Mouse (Mus musculus): ENCODE results near the gene Negr1. TPM values are rescaled to one million over a fixed set of nuclear protein-coding genes. Genes with fewer than 3 reads are reported as not detected.

The Negr1 gene
- polyA plus RNA-seq, 1 experiment from 2014 or later, result 5.9 TPM

DNA sequence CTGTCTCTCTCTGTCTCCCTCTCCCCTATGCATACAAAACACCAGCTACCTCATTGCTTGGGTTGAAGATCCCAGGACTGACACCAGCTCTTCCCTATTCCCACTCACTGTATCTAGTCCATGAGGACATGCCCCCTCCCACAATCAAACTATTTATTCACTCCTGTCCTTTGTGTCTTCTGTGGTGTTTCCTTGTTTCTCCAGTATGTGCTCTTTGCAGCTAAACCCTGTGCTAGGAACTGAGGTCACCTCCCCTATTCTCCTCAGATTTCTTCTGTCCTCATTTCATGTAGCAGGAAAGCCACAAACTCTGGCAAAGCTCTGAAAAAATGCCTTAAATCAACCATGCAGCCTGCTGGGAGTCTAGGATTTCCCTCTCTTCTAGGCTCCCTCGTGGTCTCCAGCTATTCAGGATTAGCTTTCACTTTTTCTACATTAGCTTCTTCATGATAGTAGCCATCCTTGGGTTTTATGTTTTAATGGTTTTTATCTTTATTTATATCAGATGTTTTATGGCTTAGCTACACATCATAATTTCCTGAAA, 222.8 kb downstream of the Negr1 start:
- Histone ChIP-seq H3K9ac (ENCODE audit: low read depth, low read length) (no peak overlapping the region), H3K27me3 (ENCODE audit: insufficient read depth, low read length) (no peaks in the 10 kb centered on the region), H3K4me1 (replicated peaks; ENCODE audit: insufficient read depth, low read length) (no peaks in the 10 kb centered on the region), H3K36me3 (ENCODE audit: insufficient read depth, low read length) (no peaks in the 10 kb centered on the region), H3K4me3 (replicated peaks; ENCODE audit: low read depth, low read length) (no peak overlapping the region), H3K27ac (no peak overlapping the region), H3K9me3 (replicated peaks; ENCODE audit: low read length) (no peaks in the 10 kb centered on the region), H3K4me2 (ENCODE audit: low read length) (no peak overlapping the region)
- DNase-seq (ENCODE audit: low spot score) (peak; percentile 82), ATAC-seq (replicated peaks; ENCODE audit: low FRiP score, low read depth) (peak; percentile 43; the same call in 1 of the 2 replicates)
- 15% methylated on average over 1 of the region's 1 CpGs for WGBS
- TF ChIP-seq CTCF (IDR thresholded peaks at IDR 0.05; ENCODE audit: low read depth), result no peak

DNA sequence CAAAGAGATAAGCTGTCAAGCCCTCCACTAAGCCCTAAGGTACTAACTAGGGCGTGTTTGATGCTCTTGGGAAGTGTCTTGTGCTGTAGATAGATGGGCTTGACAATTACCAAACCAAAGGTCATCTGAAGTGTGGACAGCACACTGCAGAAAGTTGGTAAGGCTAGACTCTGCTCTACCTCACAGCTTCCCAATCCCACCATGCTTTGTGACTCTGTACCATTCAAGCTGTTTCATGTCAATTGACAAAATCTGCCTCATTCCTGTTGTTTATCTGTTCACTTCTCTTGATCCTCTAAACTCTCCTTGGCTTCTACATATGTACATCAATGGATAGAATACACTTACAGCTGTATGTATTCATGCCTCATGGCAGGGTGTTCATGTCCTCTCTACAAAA, 224.8 kb downstream of the Negr1 start:
- no peak for TF ChIP-seq CTCF (IDR thresholded peaks at IDR 0.05; ENCODE audit: low read depth)
- no peak for ATAC-seq (replicated peaks; ENCODE audit: low FRiP score, low read depth)
- no peak overlapping the region for H3K4me2 ChIP-seq (ENCODE audit: low read length)
- H3K27ac ChIP-seq, result no peak overlapping the region
- no peaks in the 10 kb centered on the region for H3K4me1 ChIP-seq (replicated peaks; ENCODE audit: insufficient read depth, low read length)
- WGBS, result 83% methylated on average over 1 of the region's 1 CpGs
- H3K9me3 ChIP-seq (replicated peaks; ENCODE audit: low read length), result no peaks in the 10 kb centered on the region
- H3K4me3 ChIP-seq (replicated peaks; ENCODE audit: low read depth, low read length), result no peak overlapping the region
- H3K9ac ChIP-seq (ENCODE audit: low read depth, low read length), result no peak overlapping the region
- no peaks in the 10 kb centered on the region for H3K27me3 ChIP-seq (ENCODE audit: insufficient read depth, low read length)
- DNase-seq (ENCODE audit: low spot score), result no peak
- no peaks in the 10 kb centered on the region for H3K36me3 ChIP-seq (ENCODE audit: insufficient read depth, low read length)

DNA sequence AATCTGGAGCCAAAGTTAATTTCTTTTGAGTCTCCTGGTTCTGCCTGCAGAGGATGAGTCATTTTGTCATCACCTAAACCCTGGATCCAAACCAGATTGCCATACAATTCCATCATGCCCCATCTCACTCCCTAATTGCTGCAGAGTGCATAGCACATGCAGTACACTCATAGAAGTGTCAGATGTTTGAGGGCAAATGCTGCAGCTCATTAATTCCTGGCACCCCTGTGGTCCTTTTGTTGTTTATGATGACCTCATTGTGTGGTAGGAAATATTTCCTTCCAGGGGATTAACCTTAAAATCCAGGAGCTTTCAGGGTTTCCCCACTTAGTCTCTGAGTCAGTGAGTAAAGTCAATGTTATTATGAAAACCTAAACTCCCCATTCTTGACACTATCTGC, 229.6 kb downstream of the Negr1 start:
- no peaks in the 10 kb centered on the region for H3K4me1 ChIP-seq (replicated peaks; ENCODE audit: insufficient read depth, low read length)
- no peaks in the 10 kb centered on the region for H3K36me3 ChIP-seq (ENCODE audit: insufficient read depth, low read length)
- no peak for ATAC-seq (replicated peaks; ENCODE audit: low FRiP score, low read depth)
- DNase-seq (ENCODE audit: low spot score), result no peak
- no peak overlapping the region for H3K27ac ChIP-seq
- H3K9me3 ChIP-seq (replicated peaks; ENCODE audit: low read length), result no peaks in the 10 kb centered on the region
- no peaks in the 10 kb centered on the region for H3K27me3 ChIP-seq (ENCODE audit: insufficient read depth, low read length)
- no peak overlapping the region for H3K4me3 ChIP-seq (replicated peaks; ENCODE audit: low read depth, low read length)
- no peak for TF ChIP-seq CTCF (IDR thresholded peaks at IDR 0.05; ENCODE audit: low read depth)
- H3K9ac ChIP-seq (ENCODE audit: low read depth, low read length), result no peak overlapping the region
- no peak overlapping the region for H3K4me2 ChIP-seq (ENCODE audit: low read length)

DNA sequence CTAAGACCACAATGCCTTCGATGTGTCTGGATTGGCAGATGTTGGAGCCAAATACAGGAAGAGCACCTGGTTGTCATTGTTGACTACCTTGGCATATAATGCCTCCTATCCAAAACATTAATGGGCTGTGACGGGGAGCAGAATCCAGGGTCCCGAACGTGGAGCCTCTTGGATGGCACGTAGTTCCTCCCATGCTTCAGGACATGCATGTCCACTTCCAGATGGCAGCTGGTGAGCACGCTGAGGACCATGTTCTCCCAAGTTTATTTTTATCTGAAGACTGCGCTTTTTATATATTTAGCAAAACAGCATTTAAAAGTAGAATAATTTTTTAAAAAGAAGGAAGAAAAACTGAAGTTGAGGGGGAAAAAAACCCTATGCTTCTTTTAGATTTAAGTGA, 231.1 kb downstream of the Negr1 start:
- no peaks in the 10 kb centered on the region for H3K27me3 ChIP-seq (ENCODE audit: insufficient read depth, low read length)
- ATAC-seq (replicated peaks; ENCODE audit: low FRiP score, low read depth), result no peak
- H3K4me3 ChIP-seq (replicated peaks; ENCODE audit: low read depth, low read length), result no peak overlapping the region
- H3K36me3 ChIP-seq (ENCODE audit: insufficient read depth, low read length), result no peaks in the 10 kb centered on the region
- H3K9ac ChIP-seq (ENCODE audit: low read depth, low read length), result no peak overlapping the region
- no peaks in the 10 kb centered on the region for H3K9me3 ChIP-seq (replicated peaks; ENCODE audit: low read length)
- WGBS, result 60% methylated on average over 7 of the region's 7 CpGs
- H3K4me1 ChIP-seq (replicated peaks; ENCODE audit: insufficient read depth, low read length), result no peaks in the 10 kb centered on the region
- no peak overlapping the region for H3K27ac ChIP-seq
- no peak overlapping the region for H3K4me2 ChIP-seq (ENCODE audit: low read length)
- no peak for TF ChIP-seq CTCF (IDR thresholded peaks at IDR 0.05; ENCODE audit: low read depth)
- no peak for DNase-seq (ENCODE audit: low spot score)

DNA sequence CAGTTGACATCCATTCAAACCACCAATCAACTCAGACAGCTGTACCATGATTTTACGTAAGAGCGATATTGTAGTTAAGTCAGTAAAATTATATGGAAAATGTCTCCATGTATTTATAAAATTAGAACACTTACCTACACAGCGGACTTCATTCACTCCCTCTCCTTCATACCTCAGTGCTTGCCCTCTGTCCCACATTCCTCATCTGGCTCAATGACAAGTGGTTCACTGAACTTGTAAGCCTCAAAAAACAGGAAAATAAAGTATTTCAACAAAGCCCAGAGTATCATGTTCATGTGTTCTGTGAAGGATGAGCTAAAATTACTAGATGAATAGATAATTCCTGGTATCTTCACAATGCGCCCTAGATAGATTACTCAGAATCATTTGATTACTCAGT, 232.5 kb downstream of the Negr1 start:
- Histone ChIP-seq H3K36me3 (ENCODE audit: insufficient read depth, low read length) (no peaks in the 10 kb centered on the region), H3K9ac (ENCODE audit: low read depth, low read length) (no peak overlapping the region), H3K4me2 (ENCODE audit: low read length) (no peak overlapping the region), H3K27ac (no peak overlapping the region), H3K9me3 (replicated peaks; ENCODE audit: low read length) (no peaks in the 10 kb centered on the region), H3K4me1 (replicated peaks; ENCODE audit: insufficient read depth, low read length) (no peaks in the 10 kb centered on the region), H3K27me3 (ENCODE audit: insufficient read depth, low read length) (no peaks in the 10 kb centered on the region), H3K4me3 (replicated peaks; ENCODE audit: low read depth, low read length) (no peak overlapping the region)
- 83% methylated on average over 4 of the region's 4 CpGs for WGBS
- no peak for TF ChIP-seq CTCF (IDR thresholded peaks at IDR 0.05; ENCODE audit: low read depth)
- DNase-seq (ENCODE audit: low spot score) (no peak), ATAC-seq (replicated peaks; ENCODE audit: low FRiP score, low read depth) (no peak)

DNA sequence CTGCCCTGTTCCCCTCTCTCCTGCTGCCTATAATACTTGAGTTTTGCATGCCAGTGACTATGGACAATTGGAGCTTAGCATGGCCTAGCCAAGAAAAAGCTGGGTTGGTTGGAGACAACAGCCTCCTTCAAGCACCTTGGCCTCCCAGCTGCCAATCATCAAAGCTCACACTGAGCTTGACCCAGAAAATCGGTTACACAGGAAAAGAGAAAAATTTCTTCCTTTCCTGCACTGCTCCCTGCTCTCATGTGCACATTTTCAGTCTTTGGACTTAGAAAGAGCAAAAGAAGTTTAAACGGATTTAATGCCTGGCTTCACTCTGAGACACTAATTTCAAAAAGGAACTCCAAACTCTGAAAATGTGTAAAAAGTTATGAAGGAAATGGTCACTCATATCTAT, 233.0 kb downstream of the Negr1 start:
- no peak overlapping the region for H3K9ac ChIP-seq (ENCODE audit: low read depth, low read length)
- WGBS, result 33% methylated on average over 2 of the region's 2 CpGs
- no peaks in the 10 kb centered on the region for H3K27me3 ChIP-seq (ENCODE audit: insufficient read depth, low read length)
- no peaks in the 10 kb centered on the region for H3K9me3 ChIP-seq (replicated peaks; ENCODE audit: low read length)
- H3K4me2 ChIP-seq (ENCODE audit: low read length), result no peak overlapping the region
- H3K4me3 ChIP-seq (replicated peaks; ENCODE audit: low read depth, low read length), result no peak overlapping the region
- DNase-seq (ENCODE audit: low spot score) (no peak), ATAC-seq (replicated peaks; ENCODE audit: low FRiP score, low read depth) (no peak)
- no peaks in the 10 kb centered on the region for H3K36me3 ChIP-seq (ENCODE audit: insufficient read depth, low read length)
- no peaks in the 10 kb centered on the region for H3K4me1 ChIP-seq (replicated peaks; ENCODE audit: insufficient read depth, low read length)
- TF ChIP-seq CTCF (IDR thresholded peaks at IDR 0.05; ENCODE audit: low read depth), result no peak
- H3K27ac ChIP-seq, result no peak overlapping the region

DNA sequence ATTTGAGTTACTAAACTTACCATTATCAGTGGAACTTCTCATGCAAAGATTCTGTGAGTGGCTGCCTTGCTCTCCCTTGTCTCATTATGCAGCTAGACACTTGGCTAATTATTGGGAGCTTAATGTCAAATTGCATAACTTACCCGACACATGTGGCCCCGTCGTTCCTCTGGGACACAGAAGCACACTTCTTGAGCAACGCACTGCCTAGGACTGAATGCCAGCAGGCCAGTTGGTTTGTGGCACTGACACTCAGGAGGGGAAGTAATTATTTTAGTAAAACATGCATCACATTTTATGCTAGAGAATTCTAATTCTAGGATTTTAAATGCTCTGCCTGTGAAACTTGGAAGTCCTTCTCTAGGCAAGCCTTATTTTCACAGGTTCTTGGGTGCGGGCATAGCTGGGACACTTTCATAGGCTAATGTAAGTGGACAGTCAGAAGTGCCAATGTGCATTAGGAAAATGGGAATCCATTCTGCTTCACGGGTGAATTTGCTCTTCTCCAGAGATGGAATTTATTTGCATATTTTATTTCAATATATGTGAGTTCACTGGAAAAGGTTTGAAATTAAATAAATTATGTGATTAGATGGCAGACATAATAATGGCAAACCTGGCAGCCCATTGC, 234.6 kb downstream of the Negr1 start:
- H3K27ac ChIP-seq, result no peak overlapping the region
- no peak overlapping the region for H3K9ac ChIP-seq (ENCODE audit: low read depth, low read length)
- no peak overlapping the region for H3K4me3 ChIP-seq (replicated peaks; ENCODE audit: low read depth, low read length)
- no peaks in the 10 kb centered on the region for H3K27me3 ChIP-seq (ENCODE audit: insufficient read depth, low read length)
- H3K4me2 ChIP-seq (ENCODE audit: low read length), result no peak overlapping the region
- no peaks in the 10 kb centered on the region for H3K9me3 ChIP-seq (replicated peaks; ENCODE audit: low read length)
- ATAC-seq (replicated peaks; ENCODE audit: low FRiP score, low read depth), result no peak
- TF ChIP-seq CTCF (IDR thresholded peaks at IDR 0.05; ENCODE audit: low read depth), result no peak
- WGBS, result 85% methylated on average over 6 of the region's 6 CpGs
- H3K4me1 ChIP-seq (replicated peaks; ENCODE audit: insufficient read depth, low read length), result no peaks in the 10 kb centered on the region
- no peaks in the 10 kb centered on the region for H3K36me3 ChIP-seq (ENCODE audit: insufficient read depth, low read length)
- DNase-seq (ENCODE audit: low spot score), result no peak
